Mouse (Mus musculus): Measurements from ENCODE around the gene Cdkl1. TPM values are rescaled to one million over a fixed set of nuclear protein-coding genes. Genes with fewer than 3 reads are reported as not detected.

Cdkl1 gene
- polyA plus RNA-seq, 1 experiment from 2014 or later = 20.7 TPM

DNA sequence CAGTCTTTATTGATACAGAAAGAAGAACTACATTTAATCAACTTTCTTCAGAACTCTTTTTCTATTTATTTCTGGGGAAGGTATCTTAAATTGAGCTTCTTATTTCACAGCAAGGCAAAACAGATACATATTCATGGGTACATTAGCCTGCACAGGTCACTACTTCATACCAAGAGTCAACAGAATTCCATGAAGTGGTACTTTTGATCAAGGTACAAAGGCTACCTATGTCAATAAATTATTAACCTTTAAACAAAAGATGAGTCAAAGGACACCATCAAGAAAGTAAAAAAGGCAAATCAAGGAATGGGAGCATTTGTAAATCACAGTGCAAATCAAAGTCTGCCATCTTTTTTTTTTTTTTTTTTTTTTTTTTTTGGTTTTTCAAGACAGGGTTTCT lies 77.4 kb downstream of the Cdkl1 start:
- H3K4me2 ChIP-seq (replicated peaks; ENCODE audit: low read depth, low read length) = no peak overlapping the region

DNA sequence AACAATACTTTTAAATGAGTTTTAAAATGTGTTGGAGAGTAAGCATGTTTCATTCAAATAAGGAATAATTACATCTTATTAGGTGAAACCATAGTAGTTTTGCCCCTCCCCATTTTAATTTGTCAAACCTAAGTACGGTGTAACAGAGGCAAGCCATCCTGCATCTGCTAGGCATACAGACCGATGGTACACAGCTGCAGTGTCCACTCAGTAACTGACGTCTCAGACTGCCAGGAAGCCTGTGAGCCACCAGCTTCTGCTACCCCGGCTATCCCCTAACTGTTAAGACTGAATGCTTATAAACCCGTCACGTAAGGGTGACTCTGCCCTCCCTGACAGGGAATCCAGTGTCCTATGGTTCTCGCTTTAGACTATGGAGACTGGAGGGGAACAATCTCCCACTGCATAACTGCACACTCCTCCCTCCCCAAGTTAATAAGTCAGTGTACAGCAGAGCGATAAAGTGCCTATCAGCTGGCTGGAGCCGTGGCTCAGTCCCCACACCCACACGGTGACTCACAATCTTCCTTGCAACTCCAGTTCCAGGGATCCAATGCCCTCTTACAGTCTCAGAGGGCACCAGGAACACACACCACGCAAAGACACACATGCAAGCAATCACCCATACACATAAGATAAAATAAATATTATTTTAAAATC lies 86.1 kb downstream of the Cdkl1 start:
- 0 out of 2 replicates have a peak, but pooled peaks have one; percentile 24 for ATAC-seq (ENCODE audit: low FRiP score, low TSS enrichment)
- no peaks in the 10 kb centered on the region for H3K27me3 ChIP-seq (ENCODE audit: control insufficient read depth, insufficient read depth, low read length)
- no peak overlapping the region for H3K4me3 ChIP-seq (ENCODE audit: low read length)
- 73% methylated on average over 11 of the region's 11 CpGs for WGBS
- no peak overlapping the region for H3K4me2 ChIP-seq (replicated peaks; ENCODE audit: low read depth, low read length)
- H3K27ac ChIP-seq (ENCODE audit: low read depth, low read length) = no peak overlapping the region
- no peak overlapping the region for H3K9ac ChIP-seq (ENCODE audit: low read depth, low read length)
- H3K9me3 ChIP-seq (ENCODE audit: control insufficient read depth, low read length) = no peaks in the 10 kb centered on the region
- H3K36me3 ChIP-seq (ENCODE audit: control insufficient read depth, insufficient read depth, low read length) = 0 out of 2 replicates have a peak, but pooled peaks cover under 1% of the 10 kb centered on the region
- no peaks in the 10 kb centered on the region for H3K4me1 ChIP-seq (ENCODE audit: control insufficient read depth, insufficient read depth, low read length)

More for the DNA sequence above, 77.4 kb downstream of the Cdkl1 start:
- no peak for ATAC-seq (ENCODE audit: low FRiP score, low TSS enrichment)
- Histone ChIP-seq H3K27ac (ENCODE audit: low read depth, low read length) (no peak overlapping the region), H3K9ac (ENCODE audit: low read depth, low read length) (no peak overlapping the region), H3K27me3 (ENCODE audit: control insufficient read depth, insufficient read depth, low read length) (no peaks in the 10 kb centered on the region), H3K36me3 (ENCODE audit: control insufficient read depth, insufficient read depth, low read length) (peaks cover 3% of the 10 kb centered on the region; the same call in 1 of the 2 replicates), H3K4me3 (ENCODE audit: low read length) (no peak overlapping the region), H3K9me3 (ENCODE audit: control insufficient read depth, low read length) (peaks cover 2% of the 10 kb centered on the region; the same call in 1 of the 2 replicates), H3K4me1 (ENCODE audit: control insufficient read depth, insufficient read depth, low read length) (no peaks in the 10 kb centered on the region)

DNA sequence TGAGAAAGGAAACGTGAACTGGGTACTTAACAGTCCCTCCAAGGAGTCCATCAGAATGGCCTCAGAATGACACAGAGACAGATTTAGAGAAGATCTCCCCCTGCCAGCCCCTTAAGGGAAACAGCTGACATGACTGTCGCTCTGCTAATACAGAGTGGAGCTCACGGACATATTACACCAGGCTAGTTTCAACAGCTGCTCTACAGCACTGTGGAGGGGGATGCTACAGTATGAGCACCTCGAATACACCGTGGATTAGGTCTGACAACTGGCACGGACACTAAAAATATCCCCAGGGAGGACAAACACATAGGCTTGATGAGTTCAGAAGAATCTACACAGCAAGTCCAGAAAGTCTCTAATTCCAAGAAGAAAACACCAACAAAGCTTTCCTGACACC lies 92.7 kb downstream of the Cdkl1 start:
- H3K27me3 ChIP-seq (ENCODE audit: control insufficient read depth, insufficient read depth, low read length) = no peaks in the 10 kb centered on the region
- no peak overlapping the region for H3K27ac ChIP-seq (ENCODE audit: low read depth, low read length)
- no peaks in the 10 kb centered on the region for H3K4me1 ChIP-seq (ENCODE audit: control insufficient read depth, insufficient read depth, low read length)
- no peak overlapping the region for H3K9ac ChIP-seq (ENCODE audit: low read depth, low read length)
- peaks cover 9% of the 10 kb centered on the region; the same call in 1 of the 2 replicates for H3K36me3 ChIP-seq (ENCODE audit: control insufficient read depth, insufficient read depth, low read length)
- H3K4me3 ChIP-seq (ENCODE audit: low read length) = no peak overlapping the region
- WGBS = 85% methylated on average over 6 of the region's 6 CpGs
- H3K4me2 ChIP-seq (replicated peaks; ENCODE audit: low read depth, low read length) = no peak overlapping the region
- ATAC-seq (ENCODE audit: low FRiP score, low TSS enrichment) = no peak
- no peaks in the 10 kb centered on the region for H3K9me3 ChIP-seq (ENCODE audit: control insufficient read depth, low read length)

MicroRNA genes within 50 kb of the gene (microRNA counts, 519-probe panel; counts per million panel counts)
- microRNA mmu-miR-681 = not detected

Small RNA genes within 50 kb of the gene (microRNA-seq; reads per million reads assigned to microRNA genes)
- not detected for gene Mir681

Other genes with a start within 250 kb of the Cdkl1 start
- gene Vcpkmt, start 208.2 kb downstream of the Cdkl1 start, polyA plus RNA-seq (2014; fragmentation: Nextera tagmentation; extraction: Ambion mirVana) = 22.1 and 31.3 TPM in 2 replicates
- gene Sos2, start 109.4 kb downstream of the Cdkl1 start, polyA plus RNA-seq (2014; fragmentation: Nextera tagmentation; extraction: Ambion mirVana) = 12.0 and 12.9 TPM in 2 replicates
- 12.6 and 19.5 TPM in 2 replicates for gene L2hgdh, start 66.4 kb downstream of the Cdkl1 start, polyA plus RNA-seq (2014; fragmentation: Nextera tagmentation; extraction: Ambion mirVana)
- 29.4 and 37.6 TPM in 2 replicates for gene Atp5s, start 66.3 kb downstream of the Cdkl1 start, polyA plus RNA-seq (2014; fragmentation: Nextera tagmentation; extraction: Ambion mirVana)
- gene Atl1, start 101.3 kb upstream of the Cdkl1 start, polyA plus RNA-seq (2014; fragmentation: Nextera tagmentation; extraction: Ambion mirVana) = 3.3 and 4.8 TPM in 2 replicates
- 22.3 and 45.1 TPM in 2 replicates for gene Map4k5, start 101.9 kb upstream of the Cdkl1 start, polyA plus RNA-seq (2014; fragmentation: Nextera tagmentation; extraction: Ambion mirVana)
- 10.0 and 10.8 TPM in 2 replicates for gene Sav1, start 195.7 kb upstream of the Cdkl1 start, polyA plus RNA-seq (2014; fragmentation: Nextera tagmentation; extraction: Ambion mirVana)